Mouse (Mus musculus): ENCODE results near the gene Ptcd3. TPM values are rescaled to one million over a fixed set of nuclear protein-coding genes. Genes with fewer than 3 reads are reported as not detected.
"Not testable (repeated sequence)": the region's sequence is repeated elsewhere in the genome, so short reads cannot be mapped to it uniquely, and the experiment has no call there.

The Ptcd3 gene
- polyA plus RNA-seq, 1 experiment: 34.1 TPM

DNA sequence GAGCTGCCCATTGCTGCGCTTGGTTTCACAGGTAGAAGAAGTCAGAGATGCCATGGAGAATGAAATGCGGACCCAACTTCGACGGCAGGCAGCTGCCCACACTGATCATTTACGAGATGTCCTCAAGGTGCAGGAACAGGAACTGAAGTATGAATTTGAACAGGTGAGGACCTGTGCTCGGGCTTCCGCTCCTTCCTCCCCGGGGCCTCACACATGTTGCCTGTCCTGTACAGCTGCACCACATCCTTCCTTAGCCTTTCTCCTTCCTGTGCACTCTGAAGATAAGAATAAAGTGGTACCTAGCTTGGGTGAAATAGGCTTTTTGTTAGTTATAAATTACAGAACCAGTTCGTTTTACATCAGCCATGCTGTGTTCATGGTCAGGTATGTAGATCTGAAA lies 37.2 kb downstream of the Ptcd3 start:
- no peak for DNase-seq (ENCODE audit: low spot score)

GRCm38 (mm10) chr6:71868809-71869208 lies 39.7 kb downstream of the Ptcd3 start:
- DNase-seq (ENCODE audit: low spot score): no peak

- DNase-seq (ENCODE audit: low spot score): no peak
Observed at GRCm38 (mm10) chr6:71867751-71868150, 40.8 kb downstream of the Ptcd3 start.

DNA sequence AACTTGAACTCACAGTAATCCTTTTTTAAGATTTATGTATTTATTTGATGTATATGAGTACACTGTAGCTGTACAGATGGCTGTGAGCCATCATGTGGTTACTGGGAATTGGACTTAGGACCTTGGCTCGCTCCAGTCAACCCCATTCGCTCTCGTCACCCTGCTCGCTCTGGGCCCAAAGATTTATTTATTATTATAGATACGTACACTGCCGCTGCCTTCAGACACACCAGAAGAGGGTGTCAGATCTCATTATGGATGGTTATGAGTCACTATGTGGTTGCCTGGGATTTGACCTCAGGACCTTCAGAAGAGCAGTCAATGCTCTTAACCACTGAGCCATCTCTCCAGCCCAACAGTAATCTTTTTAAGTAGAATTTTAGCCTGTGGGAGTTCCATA lies 61.6 kb downstream of the Ptcd3 start:
- DNase-seq (ENCODE audit: low spot score): not testable (repeated sequence)

GRCm38 (mm10) chr6:71840597-71841290 lies 67.8 kb downstream of the Ptcd3 start:
- DNase-seq (ENCODE audit: low spot score): no peak

DNA sequence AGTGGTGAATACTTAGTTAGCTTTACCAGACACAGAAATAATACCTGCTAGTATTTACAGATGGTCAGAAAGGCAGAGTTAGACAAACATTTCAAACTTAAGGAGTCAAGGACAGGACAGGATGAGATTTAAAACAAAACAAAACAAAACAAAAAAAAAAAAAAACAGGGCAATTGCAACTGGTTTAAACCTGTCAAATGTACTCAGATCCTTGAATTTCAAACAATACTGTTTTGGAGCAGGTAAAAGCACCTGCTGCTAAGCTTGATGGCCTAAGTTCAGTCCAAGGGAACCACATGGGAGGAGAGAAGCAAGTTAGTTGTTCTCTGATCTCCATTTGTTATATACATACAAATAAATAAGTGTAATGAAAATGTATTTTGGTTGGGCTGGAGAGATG lies 68.7 kb downstream of the Ptcd3 start:
- DNase-seq (ENCODE audit: low spot score): no peak

DNA sequence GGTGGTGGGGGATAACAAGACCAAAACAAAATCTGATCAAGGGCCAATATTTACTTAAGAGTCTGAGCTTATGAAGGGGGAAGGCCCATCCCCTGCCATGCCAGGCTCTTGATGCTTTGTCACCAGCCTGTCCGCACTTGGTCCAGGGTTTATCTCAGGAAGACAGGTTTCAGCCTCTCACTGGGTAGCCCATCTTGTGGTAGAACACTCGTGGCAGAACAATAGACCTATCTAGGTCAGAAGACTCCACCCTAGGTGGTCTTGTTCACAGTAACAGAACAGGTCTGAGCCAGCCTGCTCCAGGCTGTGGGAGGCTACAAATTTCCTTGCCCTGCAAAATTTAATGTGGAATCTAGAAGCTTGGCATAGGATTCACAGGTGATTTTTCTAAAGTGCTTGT lies 71.7 kb downstream of the Ptcd3 start:
- DNase-seq (ENCODE audit: low spot score): no peak

DNA sequence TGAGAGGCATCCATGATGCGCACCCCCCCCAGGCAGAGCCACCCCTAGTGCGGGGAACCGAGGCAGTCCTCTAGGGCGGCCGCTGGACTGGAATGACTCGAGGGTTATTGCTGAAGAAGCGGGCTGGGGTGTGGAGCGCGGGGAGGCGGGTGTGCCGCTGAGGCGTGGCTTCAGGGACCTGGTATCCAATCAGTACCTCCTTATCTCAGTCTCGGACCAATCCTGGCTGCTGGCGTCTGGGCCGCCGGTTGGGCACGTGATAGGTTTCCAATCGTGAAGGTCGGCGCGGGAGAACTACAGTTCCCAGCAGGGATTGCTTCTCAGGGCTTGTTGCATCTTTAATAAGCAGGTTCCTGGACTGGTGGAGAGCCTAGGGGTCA lies 77.0 kb downstream of the Ptcd3 start:
- peak; percentile 79 for DNase-seq (ENCODE audit: low spot score)

- peak; percentile 93 for DNase-seq (ENCODE audit: low spot score)
Observed at GRCm38 (mm10) chr6:71830690-71831580, 77.6 kb downstream of the Ptcd3 start, which contains the start of gene Immt. TSS of gene Immt (plus strand) at chr6:71831331.

Other genes with a start within 250 kb of the Ptcd3 start
- 10.2 TPM in 2 replicates for gene Reep1, start 201.2 kb downstream of the Ptcd3 start, polyA plus RNA-seq (2012; rRNA removed)
- gene Mrpl35, start 81.8 kb downstream of the Ptcd3 start, polyA plus RNA-seq (2012; rRNA removed): 20.2 and 21.1 TPM in 2 replicates
- 56.0 and 74.3 TPM in 2 replicates for gene Immt, start 77.4 kb downstream of the Ptcd3 start, polyA plus RNA-seq (2012; rRNA removed)
- gene Polr1a, start 303 bp upstream of the Ptcd3 start, polyA plus RNA-seq (2012; rRNA removed): 12.7 and 13.1 TPM in 2 replicates
- gene St3gal5, start 188.8 kb upstream of the Ptcd3 start, polyA plus RNA-seq (2012; rRNA removed): 22.3 and 25.0 TPM in 2 replicates